Mouse (Mus musculus): Measurements from ENCODE around the gene Gm13698. TPM values are rescaled to one million over a fixed set of nuclear protein-coding genes. Genes with fewer than 3 reads are reported as not detected.

Gm13698 gene
- not detected in 2 replicates for polyA plus RNA-seq (2012; rRNA removed; ENCODE audit: low replicate concordance)

DNA sequence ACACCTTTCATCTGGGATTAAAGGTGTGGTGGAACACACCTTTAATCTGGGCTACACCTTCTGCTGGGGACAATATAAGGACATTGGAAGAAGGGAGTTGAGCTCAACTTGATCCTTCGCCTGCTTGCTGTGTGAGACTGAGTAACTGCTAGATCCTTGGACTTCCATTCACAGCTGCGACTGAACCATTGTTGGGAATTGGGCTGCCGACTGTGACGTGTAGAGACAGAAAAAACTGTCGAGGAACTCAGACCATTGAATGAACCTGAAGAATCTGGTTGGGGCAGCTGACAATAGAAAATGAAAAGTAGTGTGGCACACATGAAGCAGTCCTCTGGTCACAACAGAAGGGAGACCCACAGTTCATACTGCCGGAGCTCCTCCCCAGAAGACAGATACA lies at the start of gene Gm13698:
Gene Gm13698 (plus strand): TSS at position 301 of the 400 bp plus-strand sequence.

DNA sequence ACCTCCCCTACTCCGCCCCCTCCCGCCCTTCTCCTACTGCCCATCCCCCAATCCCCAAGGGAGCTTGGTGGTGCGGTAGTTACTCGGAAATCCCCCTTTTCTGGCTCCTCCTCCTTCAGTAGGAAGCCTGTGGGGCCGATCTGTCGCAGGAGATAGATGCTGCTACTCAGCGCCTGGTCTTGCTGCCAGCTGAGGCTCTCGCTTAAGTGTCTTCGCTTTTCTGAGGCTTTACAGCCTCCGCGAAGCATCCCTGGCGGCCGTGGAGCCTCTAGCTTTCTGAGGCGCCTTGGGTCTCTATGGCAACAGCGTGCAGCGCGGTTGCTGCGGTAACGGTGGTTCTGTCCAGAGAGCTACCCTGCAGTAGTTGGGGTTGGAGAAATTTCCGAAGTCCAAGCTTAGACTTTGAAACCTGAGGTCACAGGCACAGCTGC lies 14.5 kb upstream of the Gm13698 start, which contains the start of gene Zswim2:
Gene Zswim2 (minus strand): TSS at position 298 of the 431 bp plus-strand sequence.

DNA sequence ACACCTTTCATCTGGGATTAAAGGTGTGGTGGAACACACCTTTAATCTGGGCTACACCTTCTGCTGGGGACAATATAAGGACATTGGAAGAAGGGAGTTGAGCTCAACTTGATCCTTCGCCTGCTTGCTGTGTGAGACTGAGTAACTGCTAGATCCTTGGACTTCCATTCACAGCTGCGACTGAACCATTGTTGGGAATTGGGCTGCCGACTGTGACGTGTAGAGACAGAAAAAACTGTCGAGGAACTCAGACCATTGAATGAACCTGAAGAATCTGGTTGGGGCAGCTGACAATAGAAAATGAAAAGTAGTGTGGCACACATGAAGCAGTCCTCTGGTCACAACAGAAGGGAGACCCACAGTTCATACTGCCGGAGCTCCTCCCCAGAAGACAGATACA lies 5.7 kb downstream of the Gm13698 start, which contains the start of gene Gm13693:
Gene Gm13693 (plus strand): TSS at position 301 of the 400 bp plus-strand sequence.

GRCm38 (mm10) chr2:83967013-83967412 lies 11.5 kb downstream of the Gm13698 start, which contains the start of gene Gm13695:
Gene Gm13695 (plus strand): TSS chr2:83967313.

DNA sequence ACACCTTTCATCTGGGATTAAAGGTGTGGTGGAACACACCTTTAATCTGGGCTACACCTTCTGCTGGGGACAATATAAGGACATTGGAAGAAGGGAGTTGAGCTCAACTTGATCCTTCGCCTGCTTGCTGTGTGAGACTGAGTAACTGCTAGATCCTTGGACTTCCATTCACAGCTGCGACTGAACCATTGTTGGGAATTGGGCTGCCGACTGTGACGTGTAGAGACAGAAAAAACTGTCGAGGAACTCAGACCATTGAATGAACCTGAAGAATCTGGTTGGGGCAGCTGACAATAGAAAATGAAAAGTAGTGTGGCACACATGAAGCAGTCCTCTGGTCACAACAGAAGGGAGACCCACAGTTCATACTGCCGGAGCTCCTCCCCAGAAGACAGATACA lies 17.3 kb downstream of the Gm13698 start, which contains the start of gene Gm13696:
Gene Gm13696 (plus strand): TSS at position 301 of the 400 bp plus-strand sequence.

DNA sequence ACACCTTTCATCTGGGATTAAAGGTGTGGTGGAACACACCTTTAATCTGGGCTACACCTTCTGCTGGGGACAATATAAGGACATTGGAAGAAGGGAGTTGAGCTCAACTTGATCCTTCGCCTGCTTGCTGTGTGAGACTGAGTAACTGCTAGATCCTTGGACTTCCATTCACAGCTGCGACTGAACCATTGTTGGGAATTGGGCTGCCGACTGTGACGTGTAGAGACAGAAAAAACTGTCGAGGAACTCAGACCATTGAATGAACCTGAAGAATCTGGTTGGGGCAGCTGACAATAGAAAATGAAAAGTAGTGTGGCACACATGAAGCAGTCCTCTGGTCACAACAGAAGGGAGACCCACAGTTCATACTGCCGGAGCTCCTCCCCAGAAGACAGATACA lies 23.1 kb downstream of the Gm13698 start, which contains the start of gene Gm13694:
Gene Gm13694 (plus strand): TSS at position 301 of the 400 bp plus-strand sequence.

DNA sequence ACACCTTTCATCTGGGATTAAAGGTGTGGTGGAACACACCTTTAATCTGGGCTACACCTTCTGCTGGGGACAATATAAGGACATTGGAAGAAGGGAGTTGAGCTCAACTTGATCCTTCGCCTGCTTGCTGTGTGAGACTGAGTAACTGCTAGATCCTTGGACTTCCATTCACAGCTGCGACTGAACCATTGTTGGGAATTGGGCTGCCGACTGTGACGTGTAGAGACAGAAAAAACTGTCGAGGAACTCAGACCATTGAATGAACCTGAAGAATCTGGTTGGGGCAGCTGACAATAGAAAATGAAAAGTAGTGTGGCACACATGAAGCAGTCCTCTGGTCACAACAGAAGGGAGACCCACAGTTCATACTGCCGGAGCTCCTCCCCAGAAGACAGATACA lies 28.9 kb downstream of the Gm13698 start, which contains the start of gene Gm13697:
Gene Gm13697 (plus strand): TSS at position 301 of the 400 bp plus-strand sequence.

GRCm38 (mm10) chr2:83990253-83990652 lies 34.8 kb downstream of the Gm13698 start, which contains the start of gene Gm13691:
Gene Gm13691 (plus strand): TSS chr2:83990553.

Other genes starting within 250 kb of the Gm13698 start
- gene Itgav, start 231.3 kb upstream of the Gm13698 start, polyA plus RNA-seq (2012; rRNA removed; ENCODE audit: low replicate concordance) = 22.4 and 114 TPM in 2 replicates
- 0.98 and 1.5 TPM in 2 replicates for gene Fam171b, start 143.1 kb upstream of the Gm13698 start, polyA plus RNA-seq (2012; rRNA removed; ENCODE audit: low replicate concordance)
- gene Zswim2, start 14.5 kb upstream of the Gm13698 start, polyA plus RNA-seq (2012; rRNA removed; ENCODE audit: low replicate concordance) = not detected in 2 replicates
- gene Gm13693, start 5.8 kb downstream of the Gm13698 start, polyA plus RNA-seq (2012; rRNA removed; ENCODE audit: low replicate concordance) = not detected in 2 replicates
- not detected in 2 replicates for gene Gm13695, start 11.6 kb downstream of the Gm13698 start, polyA plus RNA-seq (2012; rRNA removed; ENCODE audit: low replicate concordance)
- not detected in 2 replicates for gene Gm13696, start 17.4 kb downstream of the Gm13698 start, polyA plus RNA-seq (2012; rRNA removed; ENCODE audit: low replicate concordance)
- gene Gm13694, start 23.2 kb downstream of the Gm13698 start, polyA plus RNA-seq (2012; rRNA removed; ENCODE audit: low replicate concordance) = not detected in 2 replicates
- gene Gm13697, start 29.1 kb downstream of the Gm13698 start, polyA plus RNA-seq (2012; rRNA removed; ENCODE audit: low replicate concordance) = not detected in 2 replicates
- gene Gm13691, start 34.9 kb downstream of the Gm13698 start, polyA plus RNA-seq (2012; rRNA removed; ENCODE audit: low replicate concordance) = not detected in 2 replicates

Measured in mammary gland, adult 2 months (tissue).